Mouse (Mus musculus) lung, postnatal 0 days (tissue): Measurements from ENCODE around the gene Il21r.

Source experiments
- CTCF ChIP-seq: IDR thresholded peaks from 2 replicates; pipeline ENCODE4 v1.5.1; 2016; ENCODE audit warnings: antibody characterized with exemption, mild to moderate bottlenecking
- EP300 ChIP-seq: IDR thresholded peaks from 2 replicates; pipeline ENCODE4 v1.6.1; 2016; ENCODE audit warnings: antibody characterized with exemption, mild to moderate bottlenecking, control low read depth

GRCm38 (mm10) chr7:125555351-125555872, 47.8 kb upstream of the Il21r start:
- TF ChIP-seq CTCF (no peak), EP300 (no peak)
